Mouse (Mus musculus) liver, embryonic 15.5 days (tissue): ENCODE measurements at regions not wholly inside any gene's neighbourhood (a gene's known extent, or its start where the extent isn't known, plus 50 kb on each side); places are given as distances from the start of the nearest gene placed in this dataset.

ENCODE experiments used
- ATAC-seq: fragments of 200-750 bp; cut with Nextera tagmentation; 2 replicates; pipeline ENCODE4 v1.8.0; 2017; ENCODE audit warnings: moderate number of reproducible peaks, mild to moderate bottlenecking, moderate library complexity; ENCODE audit not compliant: insufficient read depth
- H3K27ac ChIP-seq: fragments of 300-500 bp; sonication (generic); replicated peaks from 2 replicates; pipeline ENCODE4 v1.5.1; 2015; ENCODE audit warnings: mild to moderate bottlenecking, inconsistent platforms
- H3K27me3 ChIP-seq: fragments of 300-500 bp; sonication (generic); 2 replicates; pipeline ENCODE4 v1.6.1; 2015; ENCODE audit warnings: mild to moderate bottlenecking, inconsistent platforms
- H3K36me3 ChIP-seq: fragments of 300-500 bp; sonication (generic); replicated peaks from 2 replicates; pipeline ENCODE4 v1.6.1; 2015; ENCODE audit warnings: moderate library complexity, mild to moderate bottlenecking, inconsistent platforms
- H3K4me1 ChIP-seq: fragments of 300-500 bp; sonication (generic); replicated peaks from 2 replicates; pipeline ENCODE4 v1.6.1; 2015; ENCODE audit warnings: inconsistent platforms
- H3K4me2 ChIP-seq: fragments of 300-500 bp; sonication (generic); 2 replicates; pipeline ENCODE4 v1.6.1; 2015; ENCODE audit warnings: moderate library complexity, mild to moderate bottlenecking, inconsistent platforms
- H3K4me3 ChIP-seq: fragments of 300-500 bp; sonication (generic); replicated peaks from 2 replicates; pipeline ENCODE4 v1.5.1; 2015; ENCODE audit warnings: mild to moderate bottlenecking, inconsistent platforms
- H3K9ac ChIP-seq: fragments of 300-500 bp; sonication (generic); 2 replicates; pipeline ENCODE4 v1.6.1; 2015; ENCODE audit warnings: moderate library complexity, mild to moderate bottlenecking, inconsistent platforms
- H3K9me3 ChIP-seq: fragments of 300-500 bp; sonication (generic); replicated peaks from 2 replicates; pipeline ENCODE4 v1.6.1; 2016; ENCODE audit warnings: inconsistent platforms
- WGBS: fragments of 180-500 bp; shearing (Covaris S2); methylation state at CpG from one replicate; pipeline ENCODE4 v1.1.7; 2015; ENCODE audit warnings: mixed read lengths; ENCODE audit not compliant: insufficient replicate concordance; 5-methylcytosine and 5-hydroxymethylcytosine counted together

DNA sequence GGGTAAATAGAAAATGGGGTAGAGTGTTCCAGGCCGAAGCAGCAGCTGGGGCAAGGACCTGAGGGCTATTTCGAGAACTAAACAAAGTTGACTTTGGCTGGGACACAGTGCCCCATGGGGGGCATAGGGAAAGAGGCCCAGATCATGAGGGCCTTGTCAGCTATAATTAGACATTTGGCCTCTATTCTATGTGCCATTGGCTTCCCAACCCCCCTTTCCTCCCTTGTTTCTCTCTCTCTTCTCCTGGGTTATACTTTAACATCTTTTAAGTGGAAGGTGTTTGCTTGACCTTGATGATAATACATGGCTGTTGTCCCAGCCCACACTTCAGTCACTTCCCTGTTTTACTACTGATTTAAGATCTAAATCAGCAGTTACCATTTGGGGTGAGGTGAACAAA lies 231.8 kb upstream of the Jun start:
- no peak for ATAC-seq
- H3K27ac ChIP-seq = no peak overlapping the region

GRCm38 (mm10) chr4:95284192-95284591 lies 232.2 kb upstream of the Jun start:
- ATAC-seq = no peak

More for the DNA sequence above, 231.8 kb upstream of the Jun start:
- no peaks in the 10 kb centered on the region for H3K36me3 ChIP-seq
- no peaks in the 10 kb centered on the region; the same call in 1 of the 2 replicates for H3K27me3 ChIP-seq
- no peak overlapping the region for H3K4me2 ChIP-seq
- H3K4me3 ChIP-seq = no peak overlapping the region
- no peaks in the 10 kb centered on the region for H3K9me3 ChIP-seq
- WGBS = 45% methylated on average over 2 of the region's 2 CpGs
- no peak overlapping the region for H3K9ac ChIP-seq
- no peaks in the 10 kb centered on the region for H3K4me1 ChIP-seq

DNA sequence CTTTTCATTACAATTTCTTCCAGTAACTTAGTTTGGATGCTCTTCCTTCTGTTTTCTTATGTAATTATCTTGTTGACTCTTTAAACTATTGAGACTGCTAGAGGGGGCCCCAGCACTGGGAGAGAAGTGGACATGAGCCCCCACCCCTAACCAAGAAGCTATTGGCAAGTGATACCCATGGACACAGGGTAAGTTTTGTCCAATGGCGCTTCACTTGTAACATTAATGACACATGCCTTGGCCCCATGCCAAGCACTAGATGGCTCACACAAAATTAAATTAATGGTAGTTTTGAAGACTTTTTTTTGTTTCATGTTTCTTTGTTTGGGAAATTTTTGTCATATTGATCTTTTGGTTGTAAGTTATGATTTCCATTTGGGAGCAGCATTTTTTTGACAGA lies 232.7 kb upstream of the Jun start:
- Histone ChIP-seq H3K36me3 (no peaks in the 10 kb centered on the region), H3K27me3 (no peaks in the 10 kb centered on the region; the same call in 1 of the 2 replicates), H3K27ac (no peak overlapping the region), H3K9me3 (no peaks in the 10 kb centered on the region), H3K4me2 (no peak overlapping the region), H3K4me3 (no peak overlapping the region), H3K4me1 (no peaks in the 10 kb centered on the region), H3K9ac (no peak overlapping the region)
- WGBS = 68% methylated on average over 1 of the region's 1 CpGs
- ATAC-seq = no peak

More at GRCm38 (mm10) chr4:95284192-95284591, 232.2 kb upstream of the Jun start:
- H3K9me3 ChIP-seq = no peaks in the 10 kb centered on the region
- H3K4me2 ChIP-seq = no peak overlapping the region
- no peaks in the 10 kb centered on the region for H3K4me1 ChIP-seq
- no peaks in the 10 kb centered on the region; the same call in 1 of the 2 replicates for H3K27me3 ChIP-seq
- WGBS = 29% methylated on average over 2 of the region's 2 CpGs
- H3K36me3 ChIP-seq = no peaks in the 10 kb centered on the region
- no peak overlapping the region for H3K27ac ChIP-seq
- H3K9ac ChIP-seq = no peak overlapping the region
- no peak overlapping the region for H3K4me3 ChIP-seq

- ATAC-seq = no peak
- H3K9ac ChIP-seq = no peak overlapping the region
- H3K4me3 ChIP-seq = no peak overlapping the region
- H3K27ac ChIP-seq = no peak overlapping the region
- H3K4me2 ChIP-seq = no peak overlapping the region
- H3K9me3 ChIP-seq = no peaks in the 10 kb centered on the region
- 41% methylated on average over 4 of the region's 4 CpGs for WGBS
- no peaks in the 10 kb centered on the region for H3K4me1 ChIP-seq
- no peaks in the 10 kb centered on the region for H3K36me3 ChIP-seq
- no peaks in the 10 kb centered on the region; the same call in 1 of the 2 replicates for H3K27me3 ChIP-seq
Measured at GRCm38 (mm10) chr4:95290321-95290720, 238.3 kb upstream of the Jun start.

DNA sequence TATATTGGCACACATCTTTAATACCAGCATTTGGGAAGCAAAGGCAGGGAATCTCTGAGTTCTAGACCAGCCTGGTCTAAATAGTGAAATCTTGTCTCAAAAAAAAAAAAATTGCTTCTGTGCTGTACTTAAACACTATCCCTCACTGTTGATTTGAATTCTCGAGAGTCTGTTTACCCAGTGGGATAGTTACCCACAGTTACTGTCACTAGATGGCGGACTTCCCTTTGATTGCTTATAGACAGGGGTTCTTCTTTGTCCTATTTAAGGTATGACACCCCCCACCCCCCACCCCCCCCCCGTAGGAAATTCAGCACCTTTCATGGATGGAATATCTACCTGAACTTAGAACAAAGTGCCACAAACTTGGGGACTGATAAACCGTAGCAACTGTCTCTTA lies 242.1 kb upstream of the Jun start:
- 37% methylated on average over 4 of the region's 4 CpGs for WGBS
- H3K4me3 ChIP-seq = no peak overlapping the region
- no peak overlapping the region for H3K9ac ChIP-seq
- H3K4me1 ChIP-seq = no peaks in the 10 kb centered on the region
- H3K4me2 ChIP-seq = no peak overlapping the region
- H3K27me3 ChIP-seq = no peaks in the 10 kb centered on the region
- no peaks in the 10 kb centered on the region for H3K36me3 ChIP-seq
- no peak for ATAC-seq
- H3K27ac ChIP-seq = no peak overlapping the region
- H3K9me3 ChIP-seq = no peaks in the 10 kb centered on the region

DNA sequence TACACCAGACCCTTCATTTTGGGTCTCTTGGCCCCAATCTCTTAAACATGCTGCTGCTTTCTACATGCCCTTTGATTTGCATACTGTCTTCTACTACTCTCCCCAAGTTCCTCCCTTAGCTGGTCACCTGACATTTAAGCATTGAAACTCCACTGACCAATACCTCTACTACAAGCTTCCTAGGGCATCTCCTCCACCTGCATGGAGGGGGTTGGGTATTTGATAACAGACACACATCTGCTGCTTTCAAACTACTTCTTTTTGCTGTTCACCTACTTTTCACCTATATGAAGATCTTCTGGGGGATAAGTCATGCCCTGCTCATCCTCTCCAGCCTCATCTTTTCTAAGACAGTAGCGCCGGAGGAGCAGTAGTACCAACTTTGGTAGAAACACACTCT lies 249.9 kb upstream of the Jun start:
- no peak overlapping the region for H3K9ac ChIP-seq
- H3K36me3 ChIP-seq = no peaks in the 10 kb centered on the region
- no peaks in the 10 kb centered on the region for H3K9me3 ChIP-seq
- 83% methylated on average over 2 of the region's 2 CpGs for WGBS
- no peak overlapping the region for H3K27ac ChIP-seq
- no peaks in the 10 kb centered on the region for H3K27me3 ChIP-seq
- no peak overlapping the region for H3K4me2 ChIP-seq
- no peaks in the 10 kb centered on the region for H3K4me1 ChIP-seq
- ATAC-seq = no peak
- H3K4me3 ChIP-seq = no peak overlapping the region

DNA sequence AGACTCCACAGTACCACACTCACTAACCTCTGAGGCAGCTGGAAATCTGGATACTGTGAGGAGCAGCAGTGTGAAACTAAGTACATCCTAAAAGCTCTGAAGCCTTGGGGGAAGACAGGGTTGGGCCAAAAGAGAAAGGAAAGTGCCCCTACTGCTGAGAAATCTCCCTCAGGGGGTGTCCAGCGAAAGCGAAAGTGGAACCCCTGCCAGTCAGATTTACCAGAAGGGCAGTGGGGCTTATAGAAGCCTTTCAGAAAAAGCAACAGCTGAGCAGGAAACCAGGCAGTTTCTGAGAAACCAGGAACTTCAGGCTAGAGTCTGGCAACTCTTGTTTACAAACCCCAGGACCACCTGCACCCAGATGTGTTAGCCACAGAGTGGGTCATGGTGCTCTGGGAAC lies 251.3 kb upstream of the Jun start:
- Histone ChIP-seq H3K9ac (no peak overlapping the region), H3K9me3 (no peaks in the 10 kb centered on the region), H3K4me3 (no peak overlapping the region), H3K27ac (no peak overlapping the region), H3K4me2 (no peak overlapping the region), H3K27me3 (no peaks in the 10 kb centered on the region), H3K36me3 (no peaks in the 10 kb centered on the region), H3K4me1 (no peaks in the 10 kb centered on the region)
- 18% methylated on average over 2 of the region's 2 CpGs for WGBS
- ATAC-seq = no peak

DNA sequence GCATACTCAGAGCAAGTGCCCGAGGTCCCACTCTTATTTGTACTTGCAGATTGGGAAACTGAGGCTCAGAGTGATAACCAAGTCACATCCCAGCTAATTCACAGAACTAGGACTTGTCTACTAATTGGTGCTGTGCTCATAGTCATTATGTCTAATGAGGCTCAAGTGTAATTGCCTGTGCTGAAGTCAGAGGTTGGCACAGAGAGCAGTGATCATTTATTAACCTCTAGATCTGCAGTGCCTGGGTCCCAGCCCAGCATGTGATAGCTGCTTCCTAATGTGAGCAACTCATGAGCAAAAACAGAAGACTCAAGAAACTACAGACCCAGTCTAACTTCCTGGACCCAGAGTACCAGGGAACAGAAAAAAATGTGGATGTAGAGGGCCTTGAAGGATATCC lies 252.0 kb upstream of the Jun start:
- H3K9ac ChIP-seq = no peak overlapping the region
- H3K4me2 ChIP-seq = no peak overlapping the region
- H3K36me3 ChIP-seq = no peaks in the 10 kb centered on the region
- no peak for ATAC-seq
- WGBS = 36% methylated on average over 1 of the region's 1 CpGs
- no peaks in the 10 kb centered on the region for H3K9me3 ChIP-seq
- no peak overlapping the region for H3K27ac ChIP-seq
- no peaks in the 10 kb centered on the region for H3K27me3 ChIP-seq
- H3K4me1 ChIP-seq = no peaks in the 10 kb centered on the region
- H3K4me3 ChIP-seq = no peak overlapping the region

DNA sequence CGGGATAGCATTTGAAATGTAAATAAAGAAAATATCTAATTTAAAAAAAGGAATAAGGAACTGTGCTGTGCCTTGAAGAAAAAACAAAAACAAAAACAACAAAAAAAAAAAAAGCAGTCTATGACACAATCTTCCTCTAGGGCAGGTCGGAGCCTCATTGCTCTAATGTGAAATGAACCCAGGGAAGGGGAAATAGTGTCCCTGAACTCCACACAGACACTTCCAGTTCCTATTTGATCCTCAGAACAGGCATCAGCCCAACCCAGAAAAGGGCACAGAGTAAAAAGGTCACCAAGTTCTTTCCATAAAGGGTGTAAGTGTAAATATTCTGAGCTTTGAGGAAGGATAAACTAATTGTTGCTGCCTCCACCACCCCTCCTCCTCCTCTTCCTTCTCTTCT lies 250.2 kb upstream of the Fggy start:
- Histone ChIP-seq H3K27ac (no peak overlapping the region), H3K9me3 (no peaks in the 10 kb centered on the region), H3K36me3 (no peaks in the 10 kb centered on the region), H3K27me3 (no peaks in the 10 kb centered on the region), H3K9ac (no peak overlapping the region), H3K4me1 (no peaks in the 10 kb centered on the region), H3K4me3 (no peak overlapping the region), H3K4me2 (no peak overlapping the region)
- no peak for ATAC-seq
- WGBS = 61% methylated on average over 2 of the region's 2 CpGs

DNA sequence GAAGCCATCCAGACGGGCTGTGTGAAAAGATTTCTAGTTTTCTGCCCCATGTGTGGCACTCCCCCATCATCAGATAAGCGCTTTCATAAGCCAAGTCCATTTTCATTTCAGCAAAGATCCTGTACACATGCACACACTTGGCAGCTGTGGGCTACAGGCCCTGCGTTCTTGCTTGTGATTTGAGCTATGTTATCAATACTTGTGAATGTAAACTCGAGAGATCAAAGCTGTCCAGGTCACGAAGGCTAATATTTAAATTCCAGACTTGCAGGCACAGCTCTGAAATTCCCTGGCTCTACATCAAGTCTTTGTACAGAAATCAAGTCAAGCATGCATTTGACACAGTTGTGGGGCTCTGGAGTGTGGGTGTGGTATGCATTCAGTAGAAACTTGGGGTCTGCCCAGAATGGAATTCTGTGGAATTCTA lies 248.8 kb upstream of the Fggy start:
- H3K9me3 ChIP-seq = no peaks in the 10 kb centered on the region
- no peak overlapping the region for H3K4me3 ChIP-seq
- H3K9ac ChIP-seq = no peak overlapping the region
- no peak overlapping the region for H3K27ac ChIP-seq
- no peaks in the 10 kb centered on the region for H3K4me1 ChIP-seq
- H3K36me3 ChIP-seq = no peaks in the 10 kb centered on the region
- ATAC-seq = no peak
- 51% methylated on average over 5 of the region's 5 CpGs for WGBS
- H3K27me3 ChIP-seq = no peaks in the 10 kb centered on the region
- no peak overlapping the region for H3K4me2 ChIP-seq

- H3K4me1 ChIP-seq = no peaks in the 10 kb centered on the region
- no peak overlapping the region for H3K9ac ChIP-seq
- H3K4me3 ChIP-seq = no peak overlapping the region
- H3K36me3 ChIP-seq = no peaks in the 10 kb centered on the region
- no peak overlapping the region for H3K27ac ChIP-seq
- H3K9me3 ChIP-seq = no peaks in the 10 kb centered on the region
- no peak overlapping the region for H3K4me2 ChIP-seq
- no peaks in the 10 kb centered on the region for H3K27me3 ChIP-seq
- ATAC-seq = no peak
- 53% methylated on average over 6 of the region's 6 CpGs for WGBS
Measured at GRCm38 (mm10) chr4:95310410-95310809, 246.9 kb upstream of the Fggy start.

GRCm38 (mm10) chr4:95317821-95318290 lies 239.5 kb upstream of the Fggy start:
- Histone ChIP-seq H3K4me1 (no peaks in the 10 kb centered on the region), H3K27ac (no peak overlapping the region), H3K36me3 (no peaks in the 10 kb centered on the region), H3K27me3 (no peaks in the 10 kb centered on the region), H3K9me3 (no peaks in the 10 kb centered on the region), H3K4me3 (no peak overlapping the region), H3K4me2 (no peak overlapping the region), H3K9ac (no peak overlapping the region)
- no peak for ATAC-seq
- WGBS = 43% methylated on average over 3 of the region's 3 CpGs
